Mouse (Mus musculus) neural tube, embryonic 14.5 days (tissue): ENCODE results near the gene Ccdc88c. TPM values are rescaled to one million over a fixed set of nuclear protein-coding genes. Genes with fewer than 3 reads are reported as not detected.

Source experiments
- ATAC-seq: fragments of 200-750 bp; cut with Nextera tagmentation; 2 replicates; pipeline ENCODE4 v1.8.0; 2017; ENCODE audit warnings: low read depth, mild to moderate bottlenecking, moderate TSS enrichment, moderate library complexity
- H3K27ac ChIP-seq: fragments of 300-500 bp; sonication (generic); 2 replicates; pipeline ENCODE4 v1.5.1; 2014; ENCODE audit warnings: low read depth, mild to moderate bottlenecking, control low read depth, low read length, moderate library complexity, mixed read lengths
- H3K27me3 ChIP-seq: fragments of 300-500 bp; sonication (generic); 2 replicates; pipeline ENCODE4 v1.6.1; 2014; ENCODE audit warnings: low read length; ENCODE audit not compliant: control insufficient read depth, insufficient read depth
- H3K36me3 ChIP-seq: fragments of 300-500 bp; sonication (generic); 2 replicates; pipeline ENCODE4 v1.6.1; 2014; ENCODE audit warnings: low read length, mixed read lengths; ENCODE audit not compliant: control insufficient read depth, insufficient read depth
- H3K4me1 ChIP-seq: fragments of 300-500 bp; sonication (generic); 2 replicates; pipeline ENCODE4 v1.6.1; 2014; ENCODE audit warnings: low read length; ENCODE audit not compliant: control insufficient read depth, insufficient read depth
- H3K4me2 ChIP-seq: fragments of 300-500 bp; sonication (generic); 2 replicates; pipeline ENCODE4 v1.6.1; 2014; ENCODE audit warnings: mild to moderate bottlenecking, low read depth, low read length, control low read depth
- H3K4me3 ChIP-seq: fragments of 300-500 bp; sonication (generic); 2 replicates; pipeline ENCODE4 v1.5.1; 2014; ENCODE audit warnings: low read depth, low read length, control low read depth, mixed read lengths
- H3K9ac ChIP-seq: fragments of 300-500 bp; sonication (generic); replicated peaks from 2 replicates; pipeline ENCODE4 v1.6.1; 2014; ENCODE audit warnings: low read depth, mild to moderate bottlenecking, control low read depth, low read length, mixed read lengths
- H3K9me3 ChIP-seq: fragments of 300-500 bp; sonication (generic); 2 replicates; pipeline ENCODE4 v1.6.1; 2016; ENCODE audit warnings: low read length; ENCODE audit not compliant: control insufficient read depth
- WGBS: fragments of 180-500 bp; shearing (Covaris S2); extraction: QIAGEN DNeasy Blood & Tissue Kit; methylation state at CpG from one replicate; pipeline ENCODE4 v1.1.7; 2014; 5-methylcytosine and 5-hydroxymethylcytosine counted together
- polyA plus RNA-seq: library from polyadenylated mRNA; unstranded; fragments of >200 nt; fragmentation: Nextera tagmentation; extraction: Ambion mirVana; gene quantifications from 2 replicates; pipeline ENCODE4 v1.2.1, GENCODE M21; 2014

The Ccdc88c gene
- polyA plus RNA-seq, 1 experiment from 2014 or later, result 13.6 TPM

DNA sequence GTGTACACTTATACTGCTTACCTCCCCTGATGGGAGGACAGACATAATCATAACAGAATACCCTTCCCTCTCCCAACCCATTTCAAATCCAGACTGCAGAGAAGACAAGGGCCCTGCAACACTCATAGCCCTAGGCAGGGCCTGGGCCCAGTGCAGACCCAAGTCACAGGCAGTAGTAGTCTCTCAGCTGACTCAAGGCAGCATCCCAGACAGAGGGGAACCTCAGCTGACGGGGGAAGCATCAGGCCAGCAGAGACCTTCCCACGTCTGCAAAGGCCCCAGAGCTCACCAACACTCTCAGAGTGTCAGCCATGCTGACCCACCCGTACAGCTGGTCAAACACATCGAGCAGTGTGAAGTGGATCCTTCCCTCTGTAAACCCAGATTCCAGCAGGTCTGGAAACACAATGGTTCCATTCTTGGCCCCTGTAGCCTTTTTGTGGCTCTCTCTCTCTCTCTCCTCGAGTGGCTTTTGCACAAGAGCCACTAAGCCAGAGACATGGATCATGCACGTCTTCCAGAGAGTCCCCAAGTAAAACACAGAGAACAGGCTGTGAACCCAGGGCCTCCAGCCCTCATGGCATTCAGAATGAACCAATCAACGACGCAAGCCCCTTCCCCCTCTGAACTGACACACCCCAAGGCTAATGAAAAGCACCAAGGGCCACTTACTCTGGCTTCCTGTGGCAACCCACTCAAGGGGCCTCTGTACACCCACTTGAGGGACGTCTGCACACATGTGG is 7.2 kb downstream of the Ccdc88c start:
- Histone ChIP-seq H3K27me3 (no peaks in the 10 kb centered on the region), H3K36me3 (0 out of 2 replicates have a peak, but pooled peaks cover 3% of the 10 kb centered on the region), H3K4me1 (peaks cover 29% of the 10 kb centered on the region), H3K9ac (no peak overlapping the region), H3K9me3 (no peaks in the 10 kb centered on the region), H3K4me3 (no peak overlapping the region), H3K4me2 (no peak overlapping the region), H3K27ac (no peak overlapping the region)
- ATAC-seq, result no peak
- WGBS, result 76% methylated on average over 9 of the region's 9 CpGs

DNA sequence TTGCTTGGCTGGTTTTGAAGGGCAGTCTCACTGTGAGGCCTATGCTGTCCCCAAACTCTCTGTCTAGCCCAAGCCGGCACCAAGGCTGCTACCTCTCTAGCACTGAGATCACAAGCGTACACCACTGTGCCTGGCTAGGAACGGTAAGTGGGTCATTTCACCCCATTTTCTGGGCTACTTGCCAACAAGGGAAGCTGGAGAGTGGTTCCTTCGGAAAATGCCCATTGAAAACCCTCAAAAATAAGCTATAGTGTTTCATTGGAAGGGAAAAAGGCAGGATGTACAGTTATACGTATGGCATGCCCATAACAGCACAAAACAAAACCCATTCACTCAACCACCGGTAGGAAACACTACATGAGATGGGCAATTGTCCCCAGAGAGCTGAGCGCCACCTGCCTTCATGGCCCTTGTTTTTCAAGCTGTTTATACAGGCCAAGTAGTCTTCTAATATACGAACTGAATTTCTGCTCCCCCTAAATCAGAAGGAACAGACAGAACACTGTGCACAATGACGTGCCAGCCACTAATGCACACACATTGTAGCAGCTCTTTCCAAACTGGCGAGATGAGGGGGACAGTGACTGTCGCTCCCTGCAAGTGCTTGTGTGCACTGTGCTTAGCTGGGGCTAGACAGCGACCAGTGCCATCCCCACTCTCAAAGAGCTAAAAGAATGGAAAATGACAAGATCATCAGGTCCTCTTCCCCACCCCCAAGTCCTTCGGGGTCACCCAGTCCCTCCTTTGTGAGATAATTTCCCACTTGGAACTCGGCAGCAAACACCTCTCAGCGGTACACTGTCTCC is 8.4 kb downstream of the Ccdc88c start:
- no peaks in the 10 kb centered on the region for H3K9me3 ChIP-seq
- no peak overlapping the region for H3K4me3 ChIP-seq
- no peak for ATAC-seq
- 0 out of 2 replicates have a peak, but pooled peaks cover 3% of the 10 kb centered on the region for H3K36me3 ChIP-seq
- 76% methylated on average over 15 of the region's 15 CpGs for WGBS
- H3K4me1 ChIP-seq, result peaks cover 27% of the 10 kb centered on the region
- H3K27ac ChIP-seq, result no peak overlapping the region
- H3K9ac ChIP-seq, result no peak overlapping the region
- no peaks in the 10 kb centered on the region for H3K27me3 ChIP-seq
- H3K4me2 ChIP-seq, result no peak overlapping the region

GRCm38 (mm10) chr12:101019443-101019842 is 9.4 kb downstream of the Ccdc88c start:
- Histone ChIP-seq H3K4me3 (no peak overlapping the region), H3K4me1 (peaks cover 23% of the 10 kb centered on the region), H3K36me3 (0 out of 2 replicates have a peak, but pooled peaks cover 3% of the 10 kb centered on the region), H3K27ac (no peak overlapping the region; the same call in 1 of the 2 replicates), H3K9ac (no peak overlapping the region), H3K4me2 (no peak overlapping the region), H3K9me3 (no peaks in the 10 kb centered on the region), H3K27me3 (no peaks in the 10 kb centered on the region)
- 91% methylated on average over 7 of the region's 7 CpGs for WGBS
- ATAC-seq, result no peak

DNA sequence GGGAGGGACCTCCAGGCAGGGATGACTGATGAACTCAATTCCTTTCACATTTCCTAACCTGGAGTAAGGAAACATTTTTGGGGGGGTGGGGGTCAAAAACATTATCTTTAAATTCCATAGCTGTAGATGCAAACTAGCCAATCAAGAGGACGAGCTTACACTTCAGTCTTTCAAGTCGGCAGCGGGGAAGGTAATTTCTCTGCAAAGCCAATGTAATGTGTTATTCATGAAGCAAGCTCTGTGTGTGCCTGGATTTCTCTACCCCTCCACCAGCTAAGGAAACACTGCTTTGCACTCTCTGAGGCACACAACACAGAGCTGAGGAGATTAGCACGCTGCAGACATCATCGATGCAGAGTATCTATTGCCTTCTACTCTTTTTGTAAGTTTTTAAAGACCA is 9.8 kb downstream of the Ccdc88c start:
- no peak overlapping the region; the same call in 1 of the 2 replicates for H3K27ac ChIP-seq
- no peaks in the 10 kb centered on the region for H3K9me3 ChIP-seq
- WGBS, result 26% methylated on average over 5 of the region's 5 CpGs
- H3K4me1 ChIP-seq, result peaks cover 19% of the 10 kb centered on the region
- no peak overlapping the region for H3K9ac ChIP-seq
- no peak overlapping the region for H3K4me3 ChIP-seq
- ATAC-seq, result no peak
- no peaks in the 10 kb centered on the region for H3K27me3 ChIP-seq
- H3K36me3 ChIP-seq, result 0 out of 2 replicates have a peak, but pooled peaks cover 3% of the 10 kb centered on the region
- H3K4me2 ChIP-seq, result no peak overlapping the region

DNA sequence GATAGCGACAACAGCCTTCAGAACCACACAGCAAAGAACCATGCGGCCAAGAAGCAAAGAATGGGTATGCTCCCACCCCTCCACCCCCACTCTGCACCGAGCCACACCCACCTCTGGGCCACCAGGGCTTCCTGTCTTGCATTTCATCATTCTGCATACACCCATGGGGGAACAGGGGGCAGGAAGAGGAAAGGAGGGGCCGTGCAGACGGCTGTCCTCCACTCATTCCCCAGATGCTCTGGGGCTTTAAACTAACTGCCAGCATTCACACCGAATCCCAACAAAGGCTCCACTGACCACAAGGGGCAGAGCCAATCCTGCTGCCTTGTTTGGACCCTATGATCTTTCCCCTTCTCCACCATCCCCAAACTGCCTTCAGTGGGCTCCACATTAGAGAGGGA is 10.9 kb downstream of the Ccdc88c start:
- peak; percentile 22; the same call in 1 of the 2 replicates for ATAC-seq
- Histone ChIP-seq H3K27me3 (no peaks in the 10 kb centered on the region), H3K27ac (peak overlapping the region; percentile 50; the same call in 1 of the 2 replicates), H3K9me3 (no peaks in the 10 kb centered on the region), H3K9ac (0 out of 2 replicates have a peak overlapping the region, but pooled peaks have one; percentile 16), H3K4me3 (no peak overlapping the region), H3K4me1 (peaks cover 16% of the 10 kb centered on the region), H3K36me3 (0 out of 2 replicates have a peak, but pooled peaks cover 3% of the 10 kb centered on the region), H3K4me2 (peak overlapping the region; percentile 24; the same call in 1 of the 2 replicates)
- 16% methylated on average over 6 of the region's 6 CpGs for WGBS

DNA sequence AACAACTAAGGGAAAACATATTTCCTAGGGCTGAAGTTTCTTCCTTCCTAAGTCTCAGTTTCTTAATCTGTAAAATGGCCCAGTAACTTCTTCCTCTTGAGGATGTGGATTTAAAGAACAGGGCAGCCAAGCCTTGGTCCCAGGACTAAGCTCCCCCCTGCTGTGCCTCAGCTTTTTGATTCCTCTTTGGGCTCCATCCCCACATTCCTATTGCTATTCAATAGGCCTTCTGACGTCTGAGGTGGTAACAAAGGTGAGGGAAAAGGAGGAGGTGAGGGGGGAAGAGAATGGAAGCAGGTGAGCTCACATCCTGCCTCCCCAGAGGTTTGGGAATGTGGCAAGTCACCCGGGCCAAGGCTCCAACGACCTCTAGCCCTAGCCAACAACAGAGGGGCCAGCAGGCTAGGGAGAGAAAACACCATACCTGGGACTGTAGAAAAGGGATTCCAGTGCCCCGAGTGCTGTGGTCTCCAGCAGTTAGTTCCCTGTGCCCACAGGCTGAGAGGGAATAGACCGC is 12.4 kb downstream of the Ccdc88c start:
- no peak overlapping the region for H3K4me2 ChIP-seq
- no peak overlapping the region for H3K4me3 ChIP-seq
- no peak overlapping the region for H3K27ac ChIP-seq
- no peak overlapping the region for H3K9ac ChIP-seq
- H3K9me3 ChIP-seq, result no peaks in the 10 kb centered on the region
- 0 out of 2 replicates have a peak, but pooled peaks cover under 1% of the 10 kb centered on the region for H3K36me3 ChIP-seq
- 40% methylated on average over 5 of the region's 5 CpGs for WGBS
- H3K27me3 ChIP-seq, result no peaks in the 10 kb centered on the region
- no peak for ATAC-seq
- H3K4me1 ChIP-seq, result peaks cover 24% of the 10 kb centered on the region

DNA sequence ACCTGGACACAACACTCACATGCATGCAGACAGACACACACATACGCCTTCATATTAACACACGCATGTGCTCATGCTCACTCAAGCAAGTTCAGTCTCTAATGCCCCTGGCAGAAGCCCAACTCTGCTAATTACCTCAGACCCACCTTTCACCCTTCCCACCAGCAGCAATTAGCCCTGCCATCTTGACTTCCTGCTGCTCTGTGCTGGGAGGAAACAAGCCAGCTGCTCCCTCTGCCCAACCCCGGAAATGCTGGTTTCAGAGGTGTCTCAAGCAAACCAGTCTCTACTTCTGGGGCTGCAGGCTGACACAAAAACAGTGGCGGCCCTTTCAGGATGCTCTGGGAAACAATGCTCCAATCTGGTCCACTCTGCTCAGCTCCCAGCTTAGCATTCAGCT is 12.9 kb downstream of the Ccdc88c start:
- Histone ChIP-seq H3K27ac (no peak overlapping the region), H3K4me1 (peaks cover 24% of the 10 kb centered on the region), H3K9ac (no peak overlapping the region), H3K4me3 (no peak overlapping the region), H3K27me3 (no peaks in the 10 kb centered on the region), H3K36me3 (no peaks in the 10 kb centered on the region), H3K9me3 (no peaks in the 10 kb centered on the region), H3K4me2 (no peak overlapping the region)
- WGBS, result 38% methylated on average over 4 of the region's 4 CpGs
- ATAC-seq, result no peak

DNA sequence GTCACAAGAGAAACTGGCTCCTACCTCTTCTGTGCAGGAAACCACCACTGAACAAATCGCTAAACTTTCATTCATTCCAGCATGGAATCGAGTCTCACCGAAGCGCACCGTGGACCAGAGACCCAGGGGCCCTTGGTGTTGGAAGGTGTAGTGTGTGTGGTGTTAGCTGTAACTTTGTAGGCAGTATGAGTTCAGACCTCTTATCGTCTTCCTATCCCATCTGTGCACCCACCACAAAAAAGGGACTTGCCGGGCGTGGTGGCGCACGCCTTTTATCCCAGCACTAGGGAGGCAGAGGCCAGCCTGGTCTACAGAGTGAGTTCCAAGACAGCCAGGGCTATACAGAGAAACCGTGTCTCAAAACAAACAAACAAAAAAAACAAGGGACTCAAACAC is 13.7 kb downstream of the Ccdc88c start:
- Histone ChIP-seq H3K27ac (no peak overlapping the region), H3K4me3 (no peak overlapping the region), H3K27me3 (no peaks in the 10 kb centered on the region), H3K36me3 (no peaks in the 10 kb centered on the region), H3K9ac (no peak overlapping the region), H3K4me2 (no peak overlapping the region), H3K9me3 (no peaks in the 10 kb centered on the region), H3K4me1 (peaks cover 24% of the 10 kb centered on the region)
- no peak for ATAC-seq
- 83% methylated on average over 11 of the region's 11 CpGs for WGBS
